Mouse (Mus musculus) lung, adult 2 months (tissue): Measurements from ENCODE around the gene Hectd1.

Experiments
- CTCF ChIP-seq: fragments of 200-500 bp; IDR thresholded peaks from 2 replicates; pipeline ENCODE4 v1.5.1; 2011; ENCODE audit warnings: mild to moderate bottlenecking, low read length, control low read depth; ENCODE audit not compliant: insufficient read depth
- POLR2A ChIP-seq: fragments of 200-500 bp; IDR thresholded peaks from 2 replicates; pipeline ENCODE4 v1.6.1; 2011; ENCODE audit warnings: low read depth, mild to moderate bottlenecking, control low read depth, low read length, borderline replicate concordance; ENCODE audit errors: extremely low read depth

DNA sequence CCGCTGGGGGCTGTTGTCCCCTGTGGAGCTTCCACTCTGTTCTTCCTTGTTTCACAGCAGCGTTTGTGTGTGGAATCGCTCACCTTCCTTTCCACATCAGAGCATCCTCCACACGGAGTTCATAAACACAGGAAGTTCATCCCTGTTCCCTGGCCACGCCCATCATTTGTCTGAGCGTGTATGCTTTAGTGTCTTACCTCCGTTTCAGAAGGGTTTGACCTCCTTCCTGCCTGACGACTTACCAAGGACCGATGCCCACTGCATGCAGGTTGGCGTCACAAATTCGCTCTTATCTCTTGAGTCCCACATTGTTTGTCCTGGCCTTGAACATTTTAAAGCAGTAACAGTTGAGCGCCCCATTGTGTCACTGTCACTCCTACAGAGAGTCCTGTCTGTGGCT is 123.6 kb downstream of the Hectd1 start:
- TF ChIP-seq CTCF (no peak), POLR2A (no peak)
